Mouse (Mus musculus): ENCODE results near the gene Prr12. TPM values are rescaled to one million over a fixed set of nuclear protein-coding genes. Genes with fewer than 3 reads are reported as not detected.

The Prr12 gene
- total RNA-seq, 1 experiment: 32.3 TPM

- no peak overlapping the region for H3K4me3 ChIP-seq (ENCODE audit: insufficient read depth in 1 of 2, low read depth in 1 of 2, low read length in 2 of 2, poor library complexity in 1 of 2, severe bottlenecking in 1 of 2)
- H3K36me3 ChIP-seq (ENCODE audit: control insufficient read depth, insufficient read depth, low read length, poor library complexity, severe bottlenecking): peaks cover 24% of the 10 kb centered on the region
- DNase-seq (ENCODE audit: low read depth, low spot score): no peak
- H3K27ac ChIP-seq (ENCODE audit: insufficient read depth, low read depth, low read length, poor library complexity, severe bottlenecking): no peak overlapping the region
- peaks cover 5 to 25% of the 10 kb centered on the region in 2 experiments; a peak in 3 of 4 replicates for H3K4me1 ChIP-seq (ENCODE audit: control insufficient read depth in 2 of 2, insufficient read depth in 2 of 2, low read length in 2 of 2, poor library complexity in 1 of 2)
- H3K9ac ChIP-seq (ENCODE audit: insufficient read depth, low read depth, low read length, poor library complexity, severe bottlenecking): no peak overlapping the region
- H3K9me3 ChIP-seq (ENCODE audit: control insufficient read depth, insufficient read depth, low read depth, low read length): no peaks in the 10 kb centered on the region
- TF ChIP-seq ZC3H11A (IDR thresholded peaks at IDR 0.05; ENCODE audit: borderline replicate concordance, low read depth, low read length): no peak
- no peak for TF ChIP-seq MAFK (IDR thresholded peaks at IDR 0.05; ENCODE audit: insufficient read depth, low read depth, low read length)
- TF ChIP-seq CHD2 (IDR thresholded peaks at IDR 0.05; ENCODE audit: low read depth, low read length): no peak
- TF ChIP-seq HCFC1 (IDR thresholded peaks at IDR 0.05; ENCODE audit: borderline replicate concordance, insufficient read depth, low read length): no peak
- no peak for TF ChIP-seq ZNF384 (IDR thresholded peaks at IDR 0.05; ENCODE audit: low read depth, low read length)
- in situ Hi-C loops (cut with MboI; ENCODE audit: low sequenced_read_pairs in 2 of 2, unreplicated experiment in 2 of 2): no loop called here
Observed at GRCm38 (mm10) chr7:45073171-45073707, 20.6 kb upstream of the Prr12 start.

DNA sequence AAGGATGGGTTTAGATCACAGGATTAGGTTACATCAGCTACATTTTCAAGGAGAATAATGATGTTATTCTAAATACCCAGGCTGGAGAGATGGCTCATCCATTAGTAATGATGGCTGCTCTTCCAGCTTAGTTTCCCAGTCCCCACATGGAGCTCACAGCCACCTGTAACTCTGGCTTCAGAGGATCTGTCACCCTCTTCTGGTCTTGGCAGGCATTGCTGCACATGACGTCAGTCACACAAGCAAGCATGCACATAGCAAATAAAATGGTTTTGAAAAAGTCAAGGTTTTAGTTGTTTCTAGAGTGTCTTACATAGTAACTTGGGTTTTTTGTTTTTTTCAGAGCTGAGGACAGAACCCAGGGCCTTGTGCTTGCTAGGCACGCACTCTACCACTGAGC, 19.5 kb upstream of the Prr12 start:
- in situ Hi-C loops (cut with MboI; ENCODE audit: low sequenced_read_pairs in 2 of 2, unreplicated experiment in 2 of 2): no loop called here
- Histone ChIP-seq H3K36me3 (ENCODE audit: control insufficient read depth, insufficient read depth, low read length, poor library complexity, severe bottlenecking) (peaks cover 18% of the 10 kb centered on the region), H3K27ac (ENCODE audit: insufficient read depth, low read depth, low read length, poor library complexity, severe bottlenecking) (no peak overlapping the region), H3K9me3 (ENCODE audit: control insufficient read depth, insufficient read depth, low read depth, low read length) (no peaks in the 10 kb centered on the region), H3K9ac (ENCODE audit: insufficient read depth, low read depth, low read length, poor library complexity, severe bottlenecking) (no peak overlapping the region), H3K4me1 (ENCODE audit: control insufficient read depth in 2 of 2, insufficient read depth in 2 of 2, low read length in 2 of 2, poor library complexity in 1 of 2) (peaks cover 5 to 24% of the 10 kb centered on the region in 2 experiments; a peak in 3 of 4 replicates), H3K4me3 (ENCODE audit: insufficient read depth in 1 of 2, low read depth in 1 of 2, low read length in 2 of 2, poor library complexity in 1 of 2, severe bottlenecking in 1 of 2) (no peak overlapping the region)
- TF ChIP-seq ZC3H11A (IDR thresholded peaks at IDR 0.05; ENCODE audit: borderline replicate concordance, low read depth, low read length) (no peak), ZNF384 (IDR thresholded peaks at IDR 0.05; ENCODE audit: low read depth, low read length) (no peak), CHD2 (IDR thresholded peaks at IDR 0.05; ENCODE audit: low read depth, low read length) (no peak), MAFK (IDR thresholded peaks at IDR 0.05; ENCODE audit: insufficient read depth, low read depth, low read length) (no peak), HCFC1 (IDR thresholded peaks at IDR 0.05; ENCODE audit: borderline replicate concordance, insufficient read depth, low read length) (no peak)
- DNase-seq (ENCODE audit: low read depth, low spot score): no peak

- TF ChIP-seq CHD2 (IDR thresholded peaks at IDR 0.05; ENCODE audit: low read depth, low read length) (no peak), HCFC1 (IDR thresholded peaks at IDR 0.05; ENCODE audit: borderline replicate concordance, insufficient read depth, low read length) (no peak), ZC3H11A (IDR thresholded peaks at IDR 0.05; ENCODE audit: borderline replicate concordance, low read depth, low read length) (no peak), ZNF384 (IDR thresholded peaks at IDR 0.05; ENCODE audit: low read depth, low read length) (no peak), MAFK (IDR thresholded peaks at IDR 0.05; ENCODE audit: insufficient read depth, low read depth, low read length) (no peak)
- H3K9me3 ChIP-seq (ENCODE audit: control insufficient read depth, insufficient read depth, low read depth, low read length): no peaks in the 10 kb centered on the region
- H3K4me1 ChIP-seq (ENCODE audit: control insufficient read depth in 2 of 2, insufficient read depth in 2 of 2, low read length in 2 of 2, poor library complexity in 1 of 2): peaks cover 5 to 25% of the 10 kb centered on the region in 2 experiments
- in situ Hi-C loops (cut with MboI; ENCODE audit: low sequenced_read_pairs in 2 of 2, unreplicated experiment in 2 of 2): no loop called here
- no peak for DNase-seq (ENCODE audit: low read depth, low spot score)
- H3K4me3 ChIP-seq (ENCODE audit: insufficient read depth in 1 of 2, low read depth in 1 of 2, low read length in 2 of 2, poor library complexity in 1 of 2, severe bottlenecking in 1 of 2): no peak overlapping the region
- no peak overlapping the region for H3K9ac ChIP-seq (ENCODE audit: insufficient read depth, low read depth, low read length, poor library complexity, severe bottlenecking)
- no peak overlapping the region for H3K27ac ChIP-seq (ENCODE audit: insufficient read depth, low read depth, low read length, poor library complexity, severe bottlenecking)
- H3K36me3 ChIP-seq (ENCODE audit: control insufficient read depth, insufficient read depth, low read length, poor library complexity, severe bottlenecking): peaks cover 4% of the 10 kb centered on the region; the same call in 1 of the 2 replicates
Observed at GRCm38 (mm10) chr7:45069671-45070070, 17.0 kb upstream of the Prr12 start.

DNA sequence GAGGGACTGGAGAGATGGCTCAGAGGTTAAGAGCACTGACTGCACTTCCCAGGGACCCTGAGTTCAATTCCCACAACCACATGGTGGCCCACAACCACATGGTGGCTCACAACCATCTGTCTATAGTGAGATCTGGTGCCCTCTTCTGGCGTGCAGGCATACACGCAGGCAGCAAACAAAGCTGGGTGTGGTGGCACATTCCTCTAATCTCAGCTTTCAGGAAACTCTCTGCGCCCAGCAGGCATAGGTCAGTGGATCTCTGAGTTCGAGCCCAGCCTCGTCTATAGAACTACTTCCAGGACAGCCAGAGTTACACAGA, 15.3 kb upstream of the Prr12 start:
- Histone ChIP-seq H3K9ac (ENCODE audit: insufficient read depth, low read depth, low read length, poor library complexity, severe bottlenecking) (peak overlapping the region; percentile 30; the same call in 1 of the 2 replicates), H3K4me3 (ENCODE audit: insufficient read depth in 1 of 2, low read depth in 1 of 2, low read length in 2 of 2, poor library complexity in 1 of 2, severe bottlenecking in 1 of 2) (no peak overlapping the region), H3K36me3 (ENCODE audit: control insufficient read depth, insufficient read depth, low read length, poor library complexity, severe bottlenecking) (no peaks in the 10 kb centered on the region), H3K27ac (ENCODE audit: insufficient read depth, low read depth, low read length, poor library complexity, severe bottlenecking) (no peak overlapping the region; the same call in 1 of the 2 replicates), H3K9me3 (ENCODE audit: control insufficient read depth, insufficient read depth, low read depth, low read length) (no peaks in the 10 kb centered on the region), H3K4me1 (ENCODE audit: control insufficient read depth in 2 of 2, insufficient read depth in 2 of 2, low read length in 2 of 2, poor library complexity in 1 of 2) (peaks cover 5 to 18% of the 10 kb centered on the region in 2 experiments)
- peak; percentile 52; the same call in 1 of the 2 replicates for TF ChIP-seq ZC3H11A (IDR thresholded peaks at IDR 0.05; ENCODE audit: borderline replicate concordance, low read depth, low read length)
- TF ChIP-seq HCFC1 (IDR thresholded peaks at IDR 0.05; ENCODE audit: borderline replicate concordance, insufficient read depth, low read length): 0 out of 2 replicates have a peak, but pooled peaks have one; percentile 47
- TF ChIP-seq CHD2 (IDR thresholded peaks at IDR 0.05; ENCODE audit: low read depth, low read length): no peak
- no peak for TF ChIP-seq MAFK (IDR thresholded peaks at IDR 0.05; ENCODE audit: insufficient read depth, low read depth, low read length)
- in situ Hi-C loops (cut with MboI; ENCODE audit: low sequenced_read_pairs in 2 of 2, unreplicated experiment in 2 of 2): no loop called here
- DNase-seq (ENCODE audit: low read depth, low spot score): no peak

All from ES-E14 (cell line).